Mouse (Mus musculus): Measurements from ENCODE around the gene Vmn2r31.
"Not testable (repeated sequence)": the region's sequence is repeated elsewhere in the genome, so short reads cannot be mapped to it uniquely, and the experiment has no call there.

DNA sequence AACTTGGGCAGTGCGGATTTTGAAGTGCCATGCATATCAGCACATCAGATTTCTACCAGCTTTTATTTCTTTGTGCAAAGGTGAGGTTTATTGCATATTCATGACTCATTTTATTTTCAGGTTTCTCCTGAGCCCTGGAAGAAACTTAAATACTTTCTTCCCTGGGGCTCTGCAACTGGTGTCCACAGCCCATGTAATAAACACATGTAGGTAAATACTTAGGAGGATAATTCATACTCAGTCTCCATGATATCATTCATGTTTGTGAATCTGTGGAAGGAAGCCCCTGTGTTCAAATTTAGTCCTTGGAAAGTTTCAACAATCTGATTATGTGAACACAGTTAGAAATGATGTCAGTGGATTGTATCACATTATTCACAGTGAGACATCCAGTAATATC lies 62.0 kb downstream of the Vmn2r31 start, which contains the start of gene Vmn2r30:
- not testable (repeated sequence) for TF ChIP-seq CTCF (IDR thresholded peaks at IDR 0.05; ENCODE audit: low read depth, low read length); GATA1 (IDR thresholded peaks at IDR 0.05; ENCODE audit: borderline replicate concordance, low read length); TAL1 (conservative IDR thresholded peaks at IDR 0.05; ENCODE audit: low read depth, low read length); POLR2AphosphoS5 (IDR thresholded peaks at IDR 0.05; ENCODE audit: insufficient replicate concordance, low read depth, low read length); GATA2 (IDR thresholded peaks at IDR 0.05; ENCODE audit: borderline replicate concordance, low read depth, low read length)
